Mouse (Mus musculus) myocyte (in vitro differentiated cells): ENCODE results near the gene Timm17b. TPM values are rescaled to one million over a fixed set of nuclear protein-coding genes. Genes with fewer than 3 reads are reported as not detected.
"Not testable (repeated sequence)": the region's sequence is repeated elsewhere in the genome, so short reads cannot be mapped to it uniquely, and the experiment has no call there.

ENCODE experiments used
- H3K27me3 ChIP-seq: one replicate; pipeline ENCODE4 v1.6.1; 2011; ENCODE audit not compliant: control insufficient read depth, insufficient read depth, insufficient read length
- H3K36me3 ChIP-seq: one replicate; pipeline ENCODE4 v1.6.1; 2011; ENCODE audit not compliant: control insufficient read depth, insufficient read depth
- H3K4me2 ChIP-seq: one replicate; pipeline ENCODE4 v1.6.1; 2011; ENCODE audit warnings: low read depth, control low read depth
- H3K4me3 ChIP-seq: one replicate; pipeline ENCODE4 v1.5.1; 2011; ENCODE audit warnings: mild to moderate bottlenecking, control low read depth, moderate library complexity
- H3K79me2 ChIP-seq: one replicate; pipeline ENCODE4 v1.6.1; 2011; ENCODE audit not compliant: control insufficient read depth, insufficient read depth
- H3ac ChIP-seq: one replicate; pipeline ENCODE4 v1.6.1; 2011; ENCODE audit not compliant: control insufficient read depth, insufficient read length
- CEBPB ChIP-seq: IDR thresholded peaks from 2 replicates; pipeline ENCODE4 v1.6.1; 2011; ENCODE audit warnings: mild to moderate bottlenecking, moderate library complexity; ENCODE audit not compliant: poor library complexity, insufficient read depth, severe bottlenecking
- E2F4 ChIP-seq: IDR thresholded peaks from one replicate; pipeline ENCODE4 v1.6.1; 2011; ENCODE audit warnings: mild to moderate bottlenecking, control low read depth, moderate library complexity; ENCODE audit not compliant: insufficient read depth
- MYOD1 ChIP-seq, 3 experiments: IDR thresholded peaks; one replicate each; pipeline ENCODE4 v1.6.1; 2011; ENCODE audit warnings: control low read depth in 2 of 3, low read depth in 2 of 3, mild to moderate bottlenecking in 2 of 3, moderate library complexity in 1 of 3; ENCODE audit not compliant: insufficient read length in 2 of 3, control insufficient read depth in 1 of 3
- MYOG ChIP-seq, 3 experiments: IDR thresholded peaks; one replicate each; pipeline ENCODE4 v1.6.1; 2011; ENCODE audit warnings: control low read depth in 2 of 3, low read depth in 2 of 3, mild to moderate bottlenecking in 2 of 3; ENCODE audit not compliant: insufficient read length in 2 of 3, control insufficient read depth in 1 of 3, insufficient read depth in 1 of 3
- POLR2A ChIP-seq: IDR thresholded peaks from one replicate; pipeline ENCODE4 v1.6.1; 2011; ENCODE audit warnings: low read depth, mild to moderate bottlenecking, control low read depth, moderate library complexity; ENCODE audit not compliant: insufficient read length
- POLR2AphosphoS2 ChIP-seq: IDR thresholded peaks from one replicate; pipeline ENCODE4 v1.6.1; 2011; ENCODE audit warnings: low read depth, control low read depth; ENCODE audit not compliant: insufficient read length
- REST ChIP-seq: IDR thresholded peaks from one replicate; pipeline ENCODE4 v1.6.1; 2011; ENCODE audit warnings: mild to moderate bottlenecking, control low read depth, moderate library complexity; ENCODE audit not compliant: insufficient read depth, insufficient read length
- SRF ChIP-seq: IDR thresholded peaks from one replicate; pipeline ENCODE4 v1.6.1; 2011; ENCODE audit warnings: low read depth; ENCODE audit not compliant: control insufficient read depth, insufficient read length
- TCF12 ChIP-seq: IDR thresholded peaks from one replicate; pipeline ENCODE4 v1.6.1; 2011; ENCODE audit warnings: mild to moderate bottlenecking, control low read depth; ENCODE audit not compliant: poor library complexity, insufficient read depth, severe bottlenecking
- TCF3 ChIP-seq: IDR thresholded peaks from one replicate; pipeline ENCODE4 v1.6.1; 2011; ENCODE audit warnings: low read depth, control low read depth; ENCODE audit not compliant: insufficient read length
- USF1 ChIP-seq: IDR thresholded peaks from one replicate; pipeline ENCODE4 v1.6.1; 2011; ENCODE audit warnings: low read depth, mild to moderate bottlenecking, control low read depth, moderate library complexity
- polyA plus RNA-seq: library from polyadenylated mRNA; unstranded; fragments of >200 nt; fragmentation: generic; extraction: Trizol; gene quantifications from one replicate; pipeline ENCODE4 v1.2.1, GENCODE M21; 2012; ENCODE audit warnings: missing spikeins

Timm17b gene
- polyA plus RNA-seq, 1 experiment = 44.1 TPM

DNA sequence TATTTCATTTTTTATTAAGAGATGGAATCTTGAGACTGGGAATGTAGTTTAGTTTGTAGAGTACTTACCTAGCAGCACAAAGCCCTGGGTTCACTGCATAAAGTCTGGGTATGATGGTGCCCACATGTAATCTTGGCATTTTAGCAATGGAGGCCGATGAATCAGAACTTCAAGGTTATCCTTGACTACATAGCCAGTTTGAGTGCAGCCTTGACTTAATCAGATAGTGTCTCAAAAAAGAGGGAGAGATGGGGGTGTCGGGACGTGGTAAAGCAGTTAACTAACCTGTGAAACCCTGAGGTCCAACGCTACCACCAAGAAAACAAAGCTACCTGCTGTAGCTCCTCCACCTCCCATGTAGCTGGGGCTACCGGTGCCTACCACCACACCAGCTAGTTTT is 5.3 kb downstream of the Timm17b start:
- TF ChIP-seq CEBPB (no peak), SRF (no peak), TCF12 (no peak)
- Histone ChIP-seq H3K4me2 (no peak overlapping the region), H3K4me3 (no peak overlapping the region), H3K79me2 (peaks cover 4% of the 10 kb centered on the region), H3K36me3 (no peaks in the 10 kb centered on the region), H3ac (no peak overlapping the region), H3K27me3 (no peaks in the 10 kb centered on the region)

DNA sequence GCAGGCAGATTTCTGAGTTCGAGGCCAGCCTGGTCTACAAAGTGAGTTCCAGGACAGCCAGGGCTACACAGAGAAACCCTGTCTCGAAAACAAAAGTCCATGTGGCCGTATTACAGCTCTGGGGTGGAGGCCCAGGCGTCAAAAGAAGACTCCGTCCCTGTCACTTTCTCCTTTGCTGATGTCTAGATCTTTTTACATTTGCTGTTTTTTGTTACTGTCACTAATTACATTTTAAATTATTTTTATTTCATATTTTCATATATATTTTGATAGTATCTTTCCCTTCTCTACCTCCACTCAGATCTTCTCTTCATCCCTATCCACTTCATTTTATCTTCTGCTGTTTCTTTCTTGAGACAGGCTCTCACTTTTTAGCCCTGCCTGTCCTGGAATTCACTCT is 8.6 kb downstream of the Timm17b start, which contains the start of gene Gm10491:
Gene Gm10491 (minus strand): TSS at position 101 of the 400 bp plus-strand sequence.
- Histone ChIP-seq H3K27me3 (no peaks in the 10 kb centered on the region), H3K79me2 (no peaks in the 10 kb centered on the region), H3K36me3 (no peaks in the 10 kb centered on the region), H3K4me2 (no peak within 1 kb of the TSS), H3ac (no peak within 1 kb of the TSS), H3K4me3 (no peak within 1 kb of the TSS)
- TF ChIP-seq POLR2A (no peak), REST (no peak), TCF3 (no peak), TCF12 (no peak), MYOD1 (IDR thresholded peaks at IDR 0.05; ENCODE audit: control insufficient read depth in 1 of 3, insufficient read length in 2 of 3, low read depth in 2 of 3) (no peak), USF1 (no peak), SRF (no peak), E2F4 (no peak), POLR2AphosphoS2 (no peak), CEBPB (no peak), MYOG (IDR thresholded peaks at IDR 0.05; ENCODE audit: control insufficient read depth in 1 of 3, insufficient read depth in 1 of 3, insufficient read length in 2 of 3, low read depth in 2 of 3) (no peak)

DNA sequence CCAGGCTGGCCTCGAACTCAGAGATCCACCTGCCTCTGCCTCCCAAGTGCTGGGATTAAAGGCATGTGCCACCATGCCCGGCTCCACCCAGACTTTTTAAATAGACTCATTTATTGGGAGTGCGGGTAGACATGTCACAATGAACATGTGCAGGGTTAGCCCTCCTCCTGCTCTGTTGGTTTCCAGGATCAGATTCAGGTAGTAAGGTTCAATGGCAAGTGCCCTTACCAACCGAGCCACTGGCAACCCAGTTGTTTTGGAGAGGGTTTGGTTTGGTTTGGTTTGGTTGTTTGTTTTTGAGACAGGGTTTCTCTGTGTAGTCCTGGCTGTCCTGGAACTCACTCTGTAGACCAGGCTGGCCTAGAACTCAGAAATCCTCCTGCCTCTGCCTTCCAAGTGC is 10.1 kb downstream of the Timm17b start, which contains the start of gene Gm10490:
Gene Gm10490 (plus strand): TSS at position 301 of the 400 bp plus-strand sequence.
- not testable (repeated sequence) for H3K79me2 ChIP-seq, H3K4me3 ChIP-seq, H3K36me3 ChIP-seq, H3K27me3 ChIP-seq, H3K4me2 ChIP-seq, H3ac ChIP-seq

DNA sequence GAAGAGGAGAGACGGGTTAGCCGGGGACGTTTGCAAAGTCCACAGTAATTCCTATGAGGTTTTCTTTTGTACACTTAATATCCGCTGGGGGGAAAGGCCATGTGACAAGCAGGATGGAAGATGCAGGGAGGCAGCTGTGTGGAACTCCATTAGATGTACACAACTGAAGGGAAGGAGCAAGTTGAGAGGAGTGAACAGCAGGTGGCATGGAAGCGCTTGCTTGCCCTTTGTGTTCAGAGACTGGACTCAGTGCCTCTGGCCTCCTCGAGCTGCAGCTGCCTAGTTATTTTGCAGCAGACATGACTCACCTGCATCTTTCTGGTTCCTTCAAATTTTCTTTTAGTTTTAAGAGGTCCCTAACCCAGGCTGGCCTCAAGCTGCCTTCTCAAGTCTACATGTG is 11.3 kb downstream of the Timm17b start:
- TF ChIP-seq POLR2A (no peak), CEBPB (no peak), MYOG (IDR thresholded peaks at IDR 0.05; ENCODE audit: control insufficient read depth in 1 of 3, insufficient read depth in 1 of 3, insufficient read length in 2 of 3, low read depth in 2 of 3) (no peak), REST (no peak)

DNA sequence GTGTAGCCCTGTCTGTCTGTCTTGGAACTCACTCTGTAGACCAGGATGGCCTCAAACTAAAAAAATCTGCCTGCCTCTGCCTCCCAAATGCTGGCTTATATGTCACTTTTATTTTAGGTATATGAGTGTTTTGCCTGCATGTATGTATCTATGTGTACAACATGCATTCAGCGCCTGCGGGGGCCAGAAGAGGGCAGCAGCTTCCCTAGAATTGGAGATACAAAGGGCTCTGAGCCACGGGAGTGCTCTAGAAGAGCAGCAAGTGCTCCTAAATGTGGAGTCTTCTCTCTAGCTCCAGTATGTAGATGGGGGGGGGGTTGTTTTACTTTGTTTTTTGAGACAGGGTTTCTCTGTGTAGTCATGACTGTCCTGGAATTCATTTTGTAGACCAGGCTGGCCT is 16.5 kb downstream of the Timm17b start:
- H3K36me3 ChIP-seq, H3K4me2 ChIP-seq, H3ac ChIP-seq, H3K4me3 ChIP-seq, H3K79me2 ChIP-seq, H3K27me3 ChIP-seq: not testable (repeated sequence)

More for the DNA sequence above, 11.3 kb downstream of the Timm17b start:
- H3K27me3 ChIP-seq = no peaks in the 10 kb centered on the region
- no peak overlapping the region for H3ac ChIP-seq
- no peak overlapping the region for H3K4me2 ChIP-seq
- no peaks in the 10 kb centered on the region for H3K36me3 ChIP-seq
- no peak overlapping the region for H3K4me3 ChIP-seq
- H3K79me2 ChIP-seq = no peaks in the 10 kb centered on the region

DNA sequence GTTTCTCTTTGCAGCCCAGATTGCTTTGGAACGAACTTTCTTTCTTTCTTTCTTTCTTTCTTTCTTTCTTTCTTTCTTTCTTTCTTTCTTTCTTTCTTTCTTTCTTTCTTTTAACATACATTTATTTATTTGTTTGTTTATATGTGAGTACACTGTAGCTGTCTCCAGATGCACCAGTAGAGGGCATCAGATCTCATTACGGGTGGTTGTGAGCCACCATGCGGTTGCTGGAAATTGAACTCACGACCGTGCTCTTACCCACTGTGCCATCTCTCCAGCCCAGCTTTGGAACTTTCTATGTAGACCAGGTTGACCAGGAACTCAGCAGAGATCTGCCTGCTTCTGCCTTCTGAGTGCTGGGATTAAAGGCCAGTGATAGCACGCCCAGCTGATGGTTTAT is 18.8 kb downstream of the Timm17b start:
- H3K4me3 ChIP-seq, H3ac ChIP-seq, H3K36me3 ChIP-seq, H3K4me2 ChIP-seq, H3K79me2 ChIP-seq: not testable (repeated sequence)
- H3K27me3 ChIP-seq = peaks cover 12% of the 10 kb centered on the region
